Mouse (Mus musculus): ENCODE results near the gene Mtmr14. TPM values are rescaled to one million over a fixed set of nuclear protein-coding genes. Genes with fewer than 3 reads are reported as not detected.
A peak's percentile ranks its signal among the peaks of the same experiment; 100 is the strongest.

Gene Mtmr14
- total and polyA plus RNA-seq, 3 experiments = 63.9 to 88.0 (median 81.0) TPM

- H3K9ac ChIP-seq (ENCODE audit: insufficient read depth, low read depth) = no peak overlapping the region
- H3K4me3 ChIP-seq (replicated peaks in 1 of 3; ENCODE audit: low read depth in 2 of 3, low read length in 2 of 3, poor library complexity in 1 of 3) = no peak overlapping the region
- dilution Hi-C loops (cut with MboI; ENCODE audit: extremely low pct_ligation_motif_present, extremely low pct_unique_long_range_greater_than_20kb, low sequenced_read_pairs) = no loop called here
- H3K79me2 ChIP-seq (replicated peaks; ENCODE audit: control insufficient read depth, extremely low read depth, insufficient read depth, poor library complexity, severe bottlenecking) = no peaks in the 10 kb centered on the region
- peaks cover 10 to 43% of the 10 kb centered on the region in 2 experiments; a peak in 3 of 4 replicates for H3K4me1 ChIP-seq (ENCODE audit: control insufficient read depth in 1 of 2, insufficient read depth in 2 of 2)
- DNase-seq (ENCODE audit: extremely low read depth) = peak; percentile 82
- peak overlapping the region; percentile 59 for H3K27ac ChIP-seq (ENCODE audit: insufficient read depth, low read depth)
- H3K36me3 ChIP-seq (replicated peaks in 1 of 2; ENCODE audit: control insufficient read depth in 1 of 2, insufficient read depth in 1 of 2, low read length in 1 of 2) = peaks cover 86 to 94% of the 10 kb centered on the region in 2 experiments
- in situ Hi-C loops (cut with MboI; ENCODE audit: low pct_ligation_motif_present, low pct_unique_long_range_greater_than_20kb, low sequenced_read_pairs) = loop anchor here (5.0 kb wide), 1 partner anchor 36 kb away; no protein-coding TSS in a partner anchor
- peak; percentile 27 to 69; a peak in 2 of 4 replicates for TF ChIP-seq CTCF (conservative IDR thresholded peaks at IDR 0.05 in 1 of 2, IDR thresholded peaks at IDR 0.05 in 1 of 2; ENCODE audit: low read depth in 2 of 2, low read length in 2 of 2)
- peak; percentile 38; the same call in 1 of the 2 replicates for TF ChIP-seq MEF2A (IDR thresholded peaks at IDR 0.05; ENCODE audit: borderline replicate concordance, low read depth, low read length)
- no peak for TF ChIP-seq ELF1 (IDR thresholded peaks at IDR 0.05; ENCODE audit: low read depth, low read length)
- TF ChIP-seq EP300 (IDR thresholded peaks at IDR 0.05; ENCODE audit: low read length) = peak; percentile 70
- peak; percentile 64 for TF ChIP-seq SMC3 (IDR thresholded peaks at IDR 0.05; ENCODE audit: low read depth, low read length)
- TF ChIP-seq RCOR1 (conservative IDR thresholded peaks at IDR 0.05; ENCODE audit: low read depth, low read length) = no peak
- no peak for TF ChIP-seq TBP (conservative IDR thresholded peaks at IDR 0.05; ENCODE audit: low read depth, low read length)
- TF ChIP-seq UBTF (IDR thresholded peaks at IDR 0.05; ENCODE audit: low read depth, low read length) = no peak
- TF ChIP-seq BHLHE40 (IDR thresholded peaks at IDR 0.05; ENCODE audit: low read depth, low read length) = 0 out of 2 replicates have a peak, but pooled peaks have one; percentile 12
- TF ChIP-seq MXI1 (IDR thresholded peaks at IDR 0.05; ENCODE audit: low read depth, low read length) = no peak
- TF ChIP-seq MAZ (IDR thresholded peaks at IDR 0.05; ENCODE audit: low read depth, low read length) = no peak
- TF ChIP-seq ETS1 (conservative IDR thresholded peaks at IDR 0.05; ENCODE audit: low read depth, low read length) = peak; percentile 46
- no peak; the same call in 1 of the 2 replicates for TF ChIP-seq SIN3A (IDR thresholded peaks at IDR 0.05; ENCODE audit: low read length)
- TF ChIP-seq POLR2A (IDR thresholded peaks at IDR 0.05; ENCODE audit: low read depth, low read length) = no peak
- peak; percentile 40 for TF ChIP-seq RAD21 (IDR thresholded peaks at IDR 0.05; ENCODE audit: low read depth, low read length)
- TF ChIP-seq MYC (IDR thresholded peaks at IDR 0.05; ENCODE audit: low read depth, low read length) = 0 out of 2 replicates have a peak, but pooled peaks have one; percentile 28
- peak; percentile 61; the same call in 1 of the 2 replicates for TF ChIP-seq IRF4 (IDR thresholded peaks at IDR 0.05; ENCODE audit: low read depth, low read length)
- H3K27me3 ChIP-seq (replicated peaks) = no peaks in the 10 kb centered on the region
- H3K9me3 ChIP-seq (replicated peaks; ENCODE audit: low read length) = no peaks in the 10 kb centered on the region
- H3K4me2 ChIP-seq (ENCODE audit: insufficient read depth, low read depth, poor library complexity, severe bottlenecking) = no peak overlapping the region
Observed at GRCm38 (mm10) chr6:113261174-113261858, 23.7 kb downstream of the Mtmr14 start.

- peaks cover 10 to 43% of the 10 kb centered on the region in 2 experiments; a peak in 3 of 4 replicates for H3K4me1 ChIP-seq (ENCODE audit: control insufficient read depth in 1 of 2, insufficient read depth in 2 of 2)
- H3K27me3 ChIP-seq (replicated peaks) = no peaks in the 10 kb centered on the region
- H3K9ac ChIP-seq (ENCODE audit: insufficient read depth, low read depth) = no peak overlapping the region
- H3K4me3 ChIP-seq (replicated peaks in 1 of 3; ENCODE audit: low read depth in 2 of 3, low read length in 2 of 3, poor library complexity in 1 of 3) = no peak overlapping the region
- H3K9me3 ChIP-seq (replicated peaks; ENCODE audit: low read length) = no peaks in the 10 kb centered on the region
- no peak for DNase-seq (ENCODE audit: extremely low read depth)
- H3K4me2 ChIP-seq (ENCODE audit: insufficient read depth, low read depth, poor library complexity, severe bottlenecking) = no peak overlapping the region
- dilution Hi-C loops (cut with MboI; ENCODE audit: extremely low pct_ligation_motif_present, extremely low pct_unique_long_range_greater_than_20kb, low sequenced_read_pairs) (no loop called here), in situ Hi-C loops (cut with MboI; ENCODE audit: low pct_ligation_motif_present, low pct_unique_long_range_greater_than_20kb, low sequenced_read_pairs) (loop anchor here (5.0 kb wide), 1 partner anchor 34 kb away; no protein-coding TSS in a partner anchor)
- no peak overlapping the region for H3K27ac ChIP-seq (ENCODE audit: insufficient read depth, low read depth)
- TF ChIP-seq UBTF (IDR thresholded peaks at IDR 0.05; ENCODE audit: low read depth, low read length) (no peak), MAFK (IDR thresholded peaks at IDR 0.05; ENCODE audit: insufficient replicate concordance, low read length) (no peak), CHD1 (IDR thresholded peaks at IDR 0.05; ENCODE audit: low read depth, low read length) (no peak), SIN3A (IDR thresholded peaks at IDR 0.05; ENCODE audit: low read length) (no peak), MAX (IDR thresholded peaks at IDR 0.05; ENCODE audit: low read length) (no peak), MEF2A (IDR thresholded peaks at IDR 0.05; ENCODE audit: borderline replicate concordance, low read depth, low read length) (no peak), IRF4 (IDR thresholded peaks at IDR 0.05; ENCODE audit: low read depth, low read length) (no peak), NRF1 (IDR thresholded peaks at IDR 0.05; ENCODE audit: low read depth, low read length) (no peak)
- no peaks in the 10 kb centered on the region for H3K79me2 ChIP-seq (replicated peaks; ENCODE audit: control insufficient read depth, extremely low read depth, insufficient read depth, poor library complexity, severe bottlenecking)
- peaks cover 87 to 96% of the 10 kb centered on the region in 2 experiments for H3K36me3 ChIP-seq (replicated peaks in 1 of 2; ENCODE audit: control insufficient read depth in 1 of 2, insufficient read depth in 1 of 2, low read length in 1 of 2)
Observed at GRCm38 (mm10) chr6:113263531-113263930, 25.9 kb downstream of the Mtmr14 start.
